ENCODE assay signal across 11 mouse cellular contexts in the genomic region with DNA sequence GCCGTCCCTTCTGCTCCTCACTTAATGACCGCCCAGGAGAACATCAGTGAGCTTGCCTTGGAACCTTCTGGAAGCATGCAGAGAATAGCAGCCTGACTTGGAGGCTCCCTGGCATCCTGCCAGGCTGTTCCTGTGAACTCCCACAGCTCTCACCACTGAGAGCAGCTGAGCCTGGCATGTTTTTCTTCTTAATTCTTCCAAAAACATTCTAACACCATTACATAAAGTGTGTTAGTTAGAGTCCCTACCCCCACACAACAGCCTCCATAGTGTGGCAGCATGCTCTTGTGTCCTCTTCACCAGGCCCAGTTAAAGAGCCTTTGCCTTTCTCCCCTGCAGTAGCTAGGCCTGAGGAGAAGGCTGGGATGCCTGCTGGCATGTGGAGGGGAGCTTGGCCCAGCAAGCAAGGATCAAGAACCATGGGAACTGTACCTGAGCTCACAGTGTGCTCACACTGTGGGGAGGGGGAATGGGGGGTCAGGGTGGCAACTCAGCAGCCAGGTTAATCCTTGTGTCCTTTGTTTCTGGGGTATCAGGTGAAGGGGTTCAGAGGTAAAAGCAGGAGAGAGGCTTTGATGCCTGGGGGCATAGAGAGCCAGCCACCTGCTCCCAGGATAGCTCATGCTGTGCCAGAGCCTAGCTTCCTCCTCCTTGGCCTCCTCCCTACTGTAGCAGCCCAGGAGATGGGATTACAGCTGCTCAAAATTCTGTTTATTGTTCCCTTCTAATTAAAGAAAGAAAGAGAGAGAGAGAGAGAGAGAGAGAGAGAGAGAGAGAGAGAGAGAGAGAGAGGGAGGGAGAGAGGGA. TPM values are rescaled to one million over a fixed set of nuclear protein-coding genes. Genes with fewer than 3 reads are reported as not detected.
DNase-seq lines count a peak whose midpoint lies in the region; ATAC-seq and TF ChIP-seq lines count a peak whose summit lies in the region.
"Had no signal": no experiment of that assay in that cellular context is flagged by ENCODE, and none has a peak within 500 bp of the region (broad histone marks: within the 10 kb centered on the region; RNA-seq: fewer than 3 reads in every experiment).

No protein-coding gene starts in this region.

- intact Hi-C loops in left cerebral cortex, adult 2 months (cut with DNase I), result no loop called here

- H3K4me3 ChIP-seq in embryonic facial prominence, embryonic 12.5 days, result no peak overlapping the region
- H3K4me3 ChIP-seq in embryonic facial prominence, embryonic 10.5 days, result no peak overlapping the region
- no peak overlapping the region for H3K4me3 ChIP-seq in MEL (ENCODE audit: control insufficient read depth in 1 of 2, insufficient read depth in 1 of 2, low read depth in 2 of 2, low read length in 2 of 2)
- H3K4me3 ChIP-seq in cortical plate, adult 2 months (ENCODE audit: insufficient read depth, low read length), result no peak overlapping the region
- no peak overlapping the region for H3K4me3 ChIP-seq in hindbrain, embryonic 15.5 days
- no peak overlapping the region for H3K4me3 ChIP-seq in left cerebral cortex, adult 2 months
- H3K4me3 ChIP-seq: midbrain, embryonic 12.5 days had no signal

- no peak overlapping the region for H3K4me2 ChIP-seq in embryonic facial prominence, embryonic 12.5 days (replicated peaks)
- no peak overlapping the region for H3K4me2 ChIP-seq in hindbrain, embryonic 15.5 days
- H3K4me2 ChIP-seq: midbrain, embryonic 12.5 days had no signal

- TF ChIP-seq EP300 in MEL (IDR thresholded peaks at IDR 0.05; ENCODE audit: low read depth in 1 of 2, low read length in 2 of 2), result no peak

- H3K27ac ChIP-seq in embryonic facial prominence, embryonic 12.5 days, result peak overlapping the region; percentile 55; the same call in 1 of the 2 replicates
- H3K27ac ChIP-seq in embryonic facial prominence, embryonic 10.5 days (replicated peaks), result no peak overlapping the region; the same call in 1 of the 2 replicates
- no peak overlapping the region for H3K27ac ChIP-seq in MEL (ENCODE audit: control insufficient read depth, low read depth, low read length)
- H3K27ac ChIP-seq in cortical plate, adult 2 months (ENCODE audit: insufficient read depth, low read length), result peak overlapping the region; percentile 51
- peak overlapping the region; percentile 59; the same call in 1 of the 2 replicates for H3K27ac ChIP-seq in hindbrain, embryonic 15.5 days (replicated peaks)
- H3K27ac ChIP-seq in left cerebral cortex, adult 2 months, result peak overlapping the region; percentile 89
- H3K27ac ChIP-seq: midbrain, embryonic 12.5 days had no signal

- ATAC-seq in embryonic facial prominence, embryonic 12.5 days (ENCODE audit: insufficient number of reproducible peaks, insufficient read depth, low FRiP score, low TSS enrichment), result no peak
- 0 out of 2 replicates have a peak, but pooled peaks have one; percentile 4 for ATAC-seq in hindbrain, embryonic 15.5 days (ENCODE audit: low FRiP score, low read depth)

- no peak for TF ChIP-seq RAD21 in MEL (IDR thresholded peaks at IDR 0.05; ENCODE audit: low read depth, low read length)

- H3K36me3 ChIP-seq in embryonic facial prominence, embryonic 12.5 days, result no peaks in the 10 kb centered on the region
- H3K36me3 ChIP-seq in embryonic facial prominence, embryonic 10.5 days (replicated peaks), result no peaks in the 10 kb centered on the region
- H3K36me3 ChIP-seq in MEL (ENCODE audit: control insufficient read depth in 1 of 2, insufficient read depth in 2 of 2, low read length in 2 of 2), result no peaks in the 10 kb centered on the region
- no peaks in the 10 kb centered on the region for H3K36me3 ChIP-seq in hindbrain, embryonic 15.5 days
- H3K36me3 ChIP-seq: midbrain, embryonic 12.5 days had no signal

- no peak for DNase-seq in embryonic facial prominence, embryonic 10.5 days (ENCODE audit: low spot score)
- DNase-seq in MEL (ENCODE audit: low read depth, low spot score), result peak; percentile 51
- DNase-seq in left cerebral cortex, adult 2 months (ENCODE audit: extremely low spot score in 1 of 2, low spot score in 2 of 2), result peak; percentile 79 to 84
- DNase-seq in right cerebral cortex, adult 18-20 months, result peak; percentile 92
- no peak for DNase-seq in spleen, adult 18-20 months

- 70% methylated on average over 2 of the region's 2 CpGs for WGBS in embryonic facial prominence, embryonic 12.5 days
- 67% methylated on average over 2 of the region's 2 CpGs for WGBS in embryonic facial prominence, embryonic 10.5 days
- WGBS in hindbrain, embryonic 15.5 days, result 49% methylated on average over 2 of the region's 2 CpGs

- TF ChIP-seq CTCF in MEL (IDR thresholded peaks at IDR 0.05 in 2 of 3, conservative IDR thresholded peaks at IDR 0.05 in 1 of 3; ENCODE audit: control insufficient read depth in 1 of 3, insufficient read depth in 1 of 3, low read depth in 2 of 3, low read length in 3 of 3, poor library complexity in 1 of 3, severe bottlenecking in 1 of 3), result no peak
- TF ChIP-seq CTCF in cortical plate, adult 2 months (IDR thresholded peaks at IDR 0.05; ENCODE audit: extremely low read depth, insufficient read depth, low read length), result no peak
- TF ChIP-seq CTCF in left cerebral cortex, adult 2 months (IDR thresholded peaks at IDR 0.05), result no peak

- peaks cover 9% of the 10 kb centered on the region; the same call in 1 of the 2 replicates for H3K4me1 ChIP-seq in embryonic facial prominence, embryonic 12.5 days
- peaks cover 14% of the 10 kb centered on the region for H3K4me1 ChIP-seq in embryonic facial prominence, embryonic 10.5 days
- peaks cover 5 to 7% of the 10 kb centered on the region in 2 experiments; a peak in 3 of 4 replicates for H3K4me1 ChIP-seq in MEL (ENCODE audit: control insufficient read depth in 1 of 2, insufficient read depth in 2 of 2, low read length in 2 of 2)
- H3K4me1 ChIP-seq in cortical plate, adult 2 months (ENCODE audit: control insufficient read depth, insufficient read depth, low read length), result peaks cover 15% of the 10 kb centered on the region
- peaks cover 17% of the 10 kb centered on the region for H3K4me1 ChIP-seq in hindbrain, embryonic 15.5 days (replicated peaks)

- no peak overlapping the region for H3K9ac ChIP-seq in embryonic facial prominence, embryonic 12.5 days
- H3K9ac ChIP-seq in MEL (ENCODE audit: control insufficient read depth, low read depth, low read length, poor library complexity, severe bottlenecking), result no peak overlapping the region
- H3K9ac ChIP-seq in hindbrain, embryonic 15.5 days, result no peak overlapping the region
- H3K9ac ChIP-seq: midbrain, embryonic 12.5 days had no signal

- H3K27me3 ChIP-seq in embryonic facial prominence, embryonic 12.5 days, result no peaks in the 10 kb centered on the region
- peaks cover 5% of the 10 kb centered on the region for H3K27me3 ChIP-seq in embryonic facial prominence, embryonic 10.5 days (replicated peaks; ENCODE audit: low read depth, poor library complexity, severe bottlenecking)
- peaks cover 2% of the 10 kb centered on the region in 2 experiments; a peak in 3 of 4 replicates for H3K27me3 ChIP-seq in MEL (ENCODE audit: control insufficient read depth in 1 of 2, insufficient read depth in 2 of 2, low read length in 2 of 2)
- no peaks in the 10 kb centered on the region for H3K27me3 ChIP-seq in hindbrain, embryonic 15.5 days

- H3K79me2 ChIP-seq in MEL (ENCODE audit: control insufficient read depth, insufficient read depth, low read length, poor library complexity), result no peaks in the 10 kb centered on the region

- no peak for TF ChIP-seq POLR2A in MEL (IDR thresholded peaks at IDR 0.05; ENCODE audit: control insufficient read depth in 1 of 2, insufficient read depth in 1 of 2, low read depth in 1 of 2, low read length in 2 of 2, poor library complexity in 1 of 2)
- no peak for TF ChIP-seq POLR2A in cortical plate, adult 2 months (IDR thresholded peaks at IDR 0.05; ENCODE audit: extremely low read depth, insufficient read depth, low read length)

- no peaks in the 10 kb centered on the region for H3K9me3 ChIP-seq in embryonic facial prominence, embryonic 12.5 days
- H3K9me3 ChIP-seq in embryonic facial prominence, embryonic 10.5 days, result no peaks in the 10 kb centered on the region
- no peaks in the 10 kb centered on the region for H3K9me3 ChIP-seq in MEL (replicated peaks; ENCODE audit: insufficient read depth, low read length)
- H3K9me3 ChIP-seq in hindbrain, embryonic 15.5 days, result no peaks in the 10 kb centered on the region
- H3K9me3 ChIP-seq: midbrain, embryonic 12.5 days had no signal

RNA-seq across cellular contexts. Expression of a gene that starts 7.3 kb away (rescaled TPM):
- polyA plus RNA-seq in embryonic facial prominence, embryonic 12.5 days (2016; fragmentation: Nextera tagmentation; extraction: Ambion mirVana), result 1.0 and 1.5 TPM in 2 replicates
- polyA plus RNA-seq in embryonic facial prominence, embryonic 10.5 days (2016; fragmentation: Nextera tagmentation; extraction: Ambion mirVana), result 0.75 and 1.1 TPM in 2 replicates
- 0.23 and 0.29 TPM in 2 replicates for total RNA-seq in MEL (2012; rRNA removed)
- polyA plus RNA-seq in MEL (2012; ENCODE audit: insufficient read depth in 1 of 2, insufficient read length in 2 of 2, low read depth in 1 of 2, low replicate concordance in 2 of 2, missing spikeins in 1 of 2), result under 1 TPM in 1 of 2 experiments, not detected in 1; 0.52 TPM
- polyA plus RNA-seq in cortical plate, adult 2 months (2012; rRNA removed), result 233 and 286 TPM in 2 replicates
- polyA plus RNA-seq in hindbrain, embryonic 15.5 days (2015; fragmentation: Nextera tagmentation; extraction: Ambion mirVana), result 11.7 and 13.3 TPM in 2 replicates
- 100 to 1,000 TPM; 148 to 171 TPM for total RNA-seq in left cerebral cortex, adult 2 months (2021)
- total RNA-seq: common myeloid progenitor, adult 5-6 weeks had no signal
- polyA plus RNA-seq: C2C12 had no signal

RNA-seq across cellular contexts. Expression of a gene that starts 11.8 kb away (rescaled TPM):
- polyA plus RNA-seq in embryonic facial prominence, embryonic 12.5 days (2016; fragmentation: Nextera tagmentation; extraction: Ambion mirVana), result 104 and 118 TPM in 2 replicates
- 84.2 and 87.5 TPM in 2 replicates for polyA plus RNA-seq in embryonic facial prominence, embryonic 10.5 days (2016; fragmentation: Nextera tagmentation; extraction: Ambion mirVana)
- total RNA-seq in MEL (2012; rRNA removed), result 39.5 and 45.1 TPM in 2 replicates
- polyA plus RNA-seq in MEL (2012; ENCODE audit: insufficient read depth in 1 of 2, insufficient read length in 2 of 2, low read depth in 1 of 2, low replicate concordance in 2 of 2, missing spikeins in 1 of 2), result 10 to 100 TPM in 1 of 2 experiments, not detected in 1; 83.2 TPM
- 330 and 345 TPM in 2 replicates for polyA plus RNA-seq in cortical plate, adult 2 months (2012; rRNA removed)
- 134 and 136 TPM in 2 replicates for polyA plus RNA-seq in hindbrain, embryonic 15.5 days (2015; fragmentation: Nextera tagmentation; extraction: Ambion mirVana)
- 100 to 1,000 TPM; 182 to 193 TPM for total RNA-seq in left cerebral cortex, adult 2 months (2021)

RNA-seq across cellular contexts. Expression of a gene that starts 34.2 kb away (rescaled TPM):
- polyA plus RNA-seq in embryonic facial prominence, embryonic 12.5 days (2016; fragmentation: Nextera tagmentation; extraction: Ambion mirVana), result 66.6 and 73.1 TPM in 2 replicates
- 49.4 and 52.2 TPM in 2 replicates for polyA plus RNA-seq in embryonic facial prominence, embryonic 10.5 days (2016; fragmentation: Nextera tagmentation; extraction: Ambion mirVana)
- total RNA-seq in MEL (2012; rRNA removed), result 53.6 and 65.5 TPM in 2 replicates
- polyA plus RNA-seq in MEL (2012; ENCODE audit: insufficient read depth in 1 of 2, insufficient read length in 2 of 2, low read depth in 1 of 2, low replicate concordance in 2 of 2, missing spikeins in 1 of 2), result 10 to 100 TPM in 1 of 2 experiments, not detected in 1; 65.4 TPM
- polyA plus RNA-seq in cortical plate, adult 2 months (2012; rRNA removed), result 64.9 and 82.8 TPM in 2 replicates
- 61.8 and 64.5 TPM in 2 replicates for polyA plus RNA-seq in hindbrain, embryonic 15.5 days (2015; fragmentation: Nextera tagmentation; extraction: Ambion mirVana)
- 10 to 100 TPM; 42.3 to 43.1 TPM for total RNA-seq in left cerebral cortex, adult 2 months (2021)

RNA-seq across cellular contexts. Expression of a gene that starts 44.9 kb away (rescaled TPM):
- 91.3 and 91.7 TPM in 2 replicates for polyA plus RNA-seq in embryonic facial prominence, embryonic 12.5 days (2016; fragmentation: Nextera tagmentation; extraction: Ambion mirVana)
- 70.9 and 73.3 TPM in 2 replicates for polyA plus RNA-seq in embryonic facial prominence, embryonic 10.5 days (2016; fragmentation: Nextera tagmentation; extraction: Ambion mirVana)
- 14.9 and 16.2 TPM in 2 replicates for total RNA-seq in MEL (2012; rRNA removed)
- 100 to 1,000 TPM in 1 of 2 experiments, 10 to 100 TPM in 1; 34.6 to 146 TPM for polyA plus RNA-seq in MEL (2012; ENCODE audit: insufficient read depth in 1 of 2, insufficient read length in 2 of 2, low read depth in 1 of 2, low replicate concordance in 2 of 2, missing spikeins in 1 of 2)
- 22.3 and 22.8 TPM in 2 replicates for polyA plus RNA-seq in cortical plate, adult 2 months (2012; rRNA removed)
- 79.6 and 85.2 TPM in 2 replicates for polyA plus RNA-seq in hindbrain, embryonic 15.5 days (2015; fragmentation: Nextera tagmentation; extraction: Ambion mirVana)
- 10 to 100 TPM; 31.9 to 36.7 TPM for total RNA-seq in left cerebral cortex, adult 2 months (2021)

Comparison
In these comparisons a context has a peak if more than half of its experiments do, and no peak if none do; other contexts are left out.
1. H3K27ac ChIP-seq: peak in embryonic facial prominence, embryonic 12.5 days (single experiment), cortical plate, adult 2 months (single experiment), hindbrain, embryonic 15.5 days (single experiment) and left cerebral cortex, adult 2 months (single experiment); none in embryonic facial prominence, embryonic 10.5 days (single experiment) and MEL (single experiment).
2. DNase-seq: peak in MEL (single experiment), left cerebral cortex, adult 2 months (2 of 2) and right cerebral cortex, adult 18-20 months (single experiment); none in embryonic facial prominence, embryonic 10.5 days (single experiment) and spleen, adult 18-20 months (0 of 2).
3. RNA of a gene that starts 7.3 kb away (polyA plus RNA-seq): 233 to 286 TPM in cortical plate, adult 2 months; 11.7 to 13.3 TPM in hindbrain, embryonic 15.5 days, 1.0 to 1.5 TPM in embryonic facial prominence, embryonic 12.5 days, 0.75 to 1.1 TPM in embryonic facial prominence, embryonic 10.5 days and 0.52 TPM in MEL; every median in the first group is over 10 times any median in the second.